Mouse (Mus musculus) large intestine, adult 2 months (tissue): ENCODE data around the gene Catsper3. TPM values are rescaled to one million over a fixed set of nuclear protein-coding genes. Genes with fewer than 3 reads are reported as not detected.

Experiments
- DNase-seq: peaks from one replicate; pipeline ENCODE4 v3.0.0-alpha.2; 2012; ENCODE audit warnings: low read depth, low spot score
- WGBS: fragments of 180-500 bp; shearing (Covaris S2); methylation state at CpG from one replicate; pipeline ENCODE4 v1.1.7; 2018; 5-methylcytosine and 5-hydroxymethylcytosine counted together
- polyA plus RNA-seq: library from polyadenylated mRNA; depleted of rRNA; stranded (reverse); fragments of >200 nt; gene quantifications from 2 replicates; pipeline ENCODE4 v1.2.3, GENCODE M21; 2012; rRNA removed

Gene Catsper3
- polyA plus RNA-seq, 1 experiment = 0.06 TPM

GRCm38 (mm10) chr13:55847805-55848204 lies 63.4 kb downstream of the Catsper3 start:
- no peak for DNase-seq
- 6% methylated on average over 10 of the region's 10 CpGs for WGBS

GRCm38 (mm10) chr13:55848604-55849190 lies 64.3 kb downstream of the Catsper3 start:
- DNase-seq = no peak

GRCm38 (mm10) chr13:55850726-55851125 lies 66.4 kb downstream of the Catsper3 start:
- WGBS = 82% methylated on average over 5 of the region's 5 CpGs
- no peak for DNase-seq

More at GRCm38 (mm10) chr13:55848604-55849190, 64.3 kb downstream of the Catsper3 start:
- 10% methylated on average over 13 of the region's 13 CpGs for WGBS

GRCm38 (mm10) chr13:55852205-55852604 lies 67.8 kb downstream of the Catsper3 start:
- WGBS = 76% methylated on average over 3 of the region's 3 CpGs

GRCm38 (mm10) chr13:55855793-55856192 lies 71.4 kb downstream of the Catsper3 start:
- 75% methylated on average over 7 of the region's 7 CpGs for WGBS

More at GRCm38 (mm10) chr13:55852205-55852604, 67.8 kb downstream of the Catsper3 start:
- no peak for DNase-seq

GRCm38 (mm10) chr13:55858463-55858862 lies 74.1 kb downstream of the Catsper3 start:
- DNase-seq = no peak

More at GRCm38 (mm10) chr13:55855793-55856192, 71.4 kb downstream of the Catsper3 start:
- DNase-seq = no peak

More at GRCm38 (mm10) chr13:55858463-55858862, 74.1 kb downstream of the Catsper3 start:
- 87% methylated on average over 5 of the region's 5 CpGs for WGBS

Other genes starting within 250 kb of the Catsper3 start
- gene Ddx41, start 247.9 kb upstream of the Catsper3 start, polyA plus RNA-seq = 48.3 and 53.7 TPM in 2 replicates
- 59.6 and 62.7 TPM in 2 replicates for gene Fam193b, start 213.4 kb upstream of the Catsper3 start, polyA plus RNA-seq
- 86.6 and 105 TPM in 2 replicates for gene Tmed9, start 210.8 kb upstream of the Catsper3 start, polyA plus RNA-seq
- gene B4galt7, start 184.7 kb upstream of the Catsper3 start, polyA plus RNA-seq = 19.0 and 21.8 TPM in 2 replicates
- gene Caml, start 161.6 kb upstream of the Catsper3 start, polyA plus RNA-seq = 17.6 TPM in 2 replicates
- gene Ddx46, start 149.5 kb upstream of the Catsper3 start, polyA plus RNA-seq = 8.4 and 13.6 TPM in 2 replicates
- 12.1 and 18.5 TPM in 2 replicates for gene B230219D22Rik, start 91.4 kb upstream of the Catsper3 start, polyA plus RNA-seq
- gene Txndc15, start 69.9 kb upstream of the Catsper3 start, polyA plus RNA-seq = 23.9 and 28.5 TPM in 2 replicates
- gene Pcbd2, start 57.2 kb upstream of the Catsper3 start, polyA plus RNA-seq = 28.3 and 41.6 TPM in 2 replicates
- gene Pitx1, start 51.6 kb downstream of the Catsper3 start, polyA plus RNA-seq = 10.3 and 11.3 TPM in 2 replicates